In the genomic region with DNA sequence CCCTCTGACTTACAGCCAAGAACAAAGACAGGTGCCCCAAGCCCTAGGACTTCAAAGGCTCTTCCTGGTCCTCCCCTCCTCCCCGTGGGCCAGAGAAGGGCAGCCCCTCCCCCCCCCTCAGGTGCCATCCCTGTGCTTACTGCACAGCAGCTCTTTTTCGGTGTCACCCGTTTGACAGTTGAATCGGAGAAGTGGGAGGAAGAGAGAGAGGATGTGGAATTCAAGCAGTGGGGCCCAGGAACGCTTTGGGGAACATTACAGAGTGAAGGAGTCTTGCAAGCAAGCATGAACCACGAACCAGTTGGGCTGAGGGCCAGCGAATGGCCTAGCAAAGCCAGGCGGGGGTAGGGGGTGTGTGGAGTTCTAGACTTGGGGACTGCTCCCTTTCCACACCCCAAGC, we compare ENCODE assay signal across 10 mouse cellular contexts. TPM values are rescaled to one million over a fixed set of nuclear protein-coding genes. Genes with fewer than 3 reads are reported as not detected.
DNase-seq lines count a peak whose midpoint lies in the region; ATAC-seq lines count a peak whose summit lies in the region.
"Had no signal": no experiment of that assay in that cellular context is flagged by ENCODE, and none has a peak within 500 bp of the region (broad histone marks: within the 10 kb centered on the region; RNA-seq: fewer than 3 reads in every experiment).

No protein-coding gene starts in this region.

- peak; percentile 56 for DNase-seq in CD4-positive, CD25-positive, alpha-beta regulatory T cell, adult 2 months (ENCODE audit: low read depth, low spot score)
- DNase-seq in liver, embryonic 11.5 days (ENCODE audit: low spot score), result no peak
- DNase-seq in liver, result no peak
- DNase-seq in natural killer cell, adult 2 months (ENCODE audit: low spot score in 2 of 2), result no peak
- DNase-seq in kidney, adult 11 months, result no peak
- DNase-seq: right cerebral cortex, postnatal 25 days had no signal

- peak overlapping the region; percentile 86 for H3K27ac ChIP-seq in liver, embryonic 11.5 days (ENCODE audit: low read depth, low read length)
- peak overlapping the region; percentile 28; the same call in 1 of the 2 replicates for H3K27ac ChIP-seq in embryonic facial prominence, embryonic 13.5 days
- peak overlapping the region; percentile 58; the same call in 1 of the 2 replicates for H3K27ac ChIP-seq in stomach, embryonic 16.5 days (ENCODE audit: low read length)
- H3K27ac ChIP-seq: hindbrain, embryonic 14.5 days had no signal

- peak overlapping the region; percentile 72 for H3K4me2 ChIP-seq in liver, embryonic 11.5 days
- H3K4me2 ChIP-seq in embryonic facial prominence, embryonic 13.5 days, result no peak overlapping the region
- no peak overlapping the region for H3K4me2 ChIP-seq in stomach, embryonic 16.5 days (ENCODE audit: low read depth, low read length)
- H3K4me2 ChIP-seq: hindbrain, embryonic 14.5 days had no signal

- peaks cover 3% of the 10 kb centered on the region; the same call in 1 of the 2 replicates for H3K36me3 ChIP-seq in liver, embryonic 11.5 days (ENCODE audit: control insufficient read depth, insufficient read depth, low read length)
- H3K36me3 ChIP-seq in embryonic facial prominence, embryonic 13.5 days, result no peaks in the 10 kb centered on the region
- H3K36me3 ChIP-seq in stomach, embryonic 16.5 days (ENCODE audit: control insufficient read depth, insufficient read depth, low read length), result no peaks in the 10 kb centered on the region

- H3K27me3 ChIP-seq in liver, embryonic 11.5 days (replicated peaks; ENCODE audit: control insufficient read depth, insufficient read depth, low read length), result peaks cover 11% of the 10 kb centered on the region; the same call in 1 of the 2 replicates
- H3K27me3 ChIP-seq in embryonic facial prominence, embryonic 13.5 days, result 0 out of 2 replicates have a peak, but pooled peaks cover 6% of the 10 kb centered on the region
- H3K27me3 ChIP-seq in stomach, embryonic 16.5 days (ENCODE audit: control insufficient read depth, insufficient read depth, low read length), result no peaks in the 10 kb centered on the region

- WGBS in liver, embryonic 11.5 days, result 23% methylated on average over 8 of the region's 8 CpGs
- WGBS in embryonic facial prominence, embryonic 13.5 days, result 53% methylated on average over 8 of the region's 8 CpGs
- WGBS in stomach, embryonic 16.5 days, result 52% methylated on average over 8 of the region's 8 CpGs

- peak overlapping the region; percentile 60; the same call in 1 of the 2 replicates for H3K9ac ChIP-seq in liver, embryonic 11.5 days (ENCODE audit: low read depth, low read length)
- H3K9ac ChIP-seq in embryonic facial prominence, embryonic 13.5 days, result no peak overlapping the region
- H3K9ac ChIP-seq in stomach, embryonic 16.5 days (ENCODE audit: low read length), result no peak overlapping the region
- H3K9ac ChIP-seq: hindbrain, embryonic 14.5 days had no signal

- H3K4me3 ChIP-seq in liver, embryonic 11.5 days (ENCODE audit: low read depth, low read length), result 0 out of 2 replicates have a peak overlapping the region, but pooled peaks have one; percentile 7
- H3K4me3 ChIP-seq in embryonic facial prominence, embryonic 13.5 days, result no peak overlapping the region
- H3K4me3 ChIP-seq in stomach, embryonic 16.5 days (replicated peaks; ENCODE audit: low read length), result no peak overlapping the region

- no peak for ATAC-seq in CD4-positive, CD25-positive, alpha-beta regulatory T cell, adult 4 months
- ATAC-seq in liver, embryonic 11.5 days (replicated peaks; ENCODE audit: low FRiP score), result no peak
- no peak for ATAC-seq in embryonic facial prominence, embryonic 13.5 days (ENCODE audit: insufficient number of reproducible peaks, insufficient read depth, low FRiP score, low TSS enrichment, low read depth)
- ATAC-seq in stomach, embryonic 16.5 days (ENCODE audit: insufficient read depth, low FRiP score), result no peak

- H3K9me3 ChIP-seq in liver, embryonic 11.5 days (ENCODE audit: control insufficient read depth, low read length), result no peaks in the 10 kb centered on the region
- H3K9me3 ChIP-seq in embryonic facial prominence, embryonic 13.5 days, result no peaks in the 10 kb centered on the region
- no peaks in the 10 kb centered on the region for H3K9me3 ChIP-seq in stomach, embryonic 16.5 days (replicated peaks; ENCODE audit: control insufficient read depth, low read length)

- H3K4me1 ChIP-seq in liver, embryonic 11.5 days (replicated peaks; ENCODE audit: control insufficient read depth, insufficient read depth, low read length), result peaks cover 36% of the 10 kb centered on the region
- H3K4me1 ChIP-seq in embryonic facial prominence, embryonic 13.5 days, result peaks cover 53% of the 10 kb centered on the region
- H3K4me1 ChIP-seq in stomach, embryonic 16.5 days (ENCODE audit: control insufficient read depth, insufficient read depth, low read length), result peaks cover 16% of the 10 kb centered on the region

RNA-seq across cellular contexts. Expression of a gene that starts 0.9 kb away (rescaled TPM):
- 100 to 1,000 TPM; 166 to 302 TPM for polyA plus RNA-seq in CD4-positive, CD25-positive, alpha-beta regulatory T cell, adult 4 months (2017; shearing (Covaris generic))
- 42.1 and 43.0 TPM in 2 replicates for polyA plus RNA-seq in liver, embryonic 11.5 days (2014; fragmentation: Nextera tagmentation; extraction: Ambion mirVana)
- polyA plus RNA-seq in embryonic facial prominence, embryonic 13.5 days (2015; fragmentation: Nextera tagmentation; extraction: Ambion mirVana), result 1.5 and 2.2 TPM in 2 replicates
- polyA plus RNA-seq in stomach, embryonic 16.5 days (2015; fragmentation: Nextera tagmentation; extraction: Ambion mirVana), result 1.6 and 2.8 TPM in 2 replicates

RNA-seq across cellular contexts. Expression of a gene that starts 15.1 kb away (rescaled TPM):
- 10 to 100 TPM; 11.5 to 13.8 TPM for polyA plus RNA-seq in CD4-positive, CD25-positive, alpha-beta regulatory T cell, adult 4 months (2017; shearing (Covaris generic))
- polyA plus RNA-seq in liver, embryonic 11.5 days (2014; fragmentation: Nextera tagmentation; extraction: Ambion mirVana), result 25.0 and 28.7 TPM in 2 replicates
- polyA plus RNA-seq in embryonic facial prominence, embryonic 13.5 days (2015; fragmentation: Nextera tagmentation; extraction: Ambion mirVana), result 75.2 and 78.6 TPM in 2 replicates
- polyA plus RNA-seq in stomach, embryonic 16.5 days (2015; fragmentation: Nextera tagmentation; extraction: Ambion mirVana), result 35.3 and 37.6 TPM in 2 replicates

RNA-seq across cellular contexts. Expression of a gene that starts 26.5 kb away (rescaled TPM):
- polyA plus RNA-seq in CD4-positive, CD25-positive, alpha-beta regulatory T cell, adult 4 months (2017; shearing (Covaris generic)), result under 1 TPM in 1 of 2 experiments, not detected in 1; 0.08 TPM
- 0.48 and 0.70 TPM in 2 replicates for polyA plus RNA-seq in liver, embryonic 11.5 days (2014; fragmentation: Nextera tagmentation; extraction: Ambion mirVana)
- polyA plus RNA-seq in embryonic facial prominence, embryonic 13.5 days (2015; fragmentation: Nextera tagmentation; extraction: Ambion mirVana), result 8.3 and 11.5 TPM in 2 replicates
- polyA plus RNA-seq in stomach, embryonic 16.5 days (2015; fragmentation: Nextera tagmentation; extraction: Ambion mirVana), result 1.1 and 1.2 TPM in 2 replicates

RNA-seq across cellular contexts. Expression of a gene that starts 35.9 kb away (rescaled TPM):
- polyA plus RNA-seq in CD4-positive, CD25-positive, alpha-beta regulatory T cell, adult 4 months (2017; shearing (Covaris generic)), result not detected
- not detected in 2 replicates for polyA plus RNA-seq in liver, embryonic 11.5 days (2014; fragmentation: Nextera tagmentation; extraction: Ambion mirVana)
- polyA plus RNA-seq in embryonic facial prominence, embryonic 13.5 days (2015; fragmentation: Nextera tagmentation; extraction: Ambion mirVana), result not detected in 2 replicates
- 0.90 and 1.3 TPM in 2 replicates for polyA plus RNA-seq in stomach, embryonic 16.5 days (2015; fragmentation: Nextera tagmentation; extraction: Ambion mirVana)

Comparison
In these comparisons a context has a peak if more than half of its experiments do, and no peak if none do; other contexts are left out.
1. H3K27ac ChIP-seq: peak in every context shown above with its lines; median percentile 86 in liver, embryonic 11.5 days; 58 in stomach, embryonic 16.5 days; 28 in embryonic facial prominence, embryonic 13.5 days.
2. RNA of a gene that starts 0.9 kb away (polyA plus RNA-seq): 166 to 302 TPM in CD4-positive, CD25-positive, alpha-beta regulatory T cell, adult 4 months and 42.1 to 43.0 TPM in liver, embryonic 11.5 days; 1.6 to 2.8 TPM in stomach, embryonic 16.5 days and 1.5 to 2.2 TPM in embryonic facial prominence, embryonic 13.5 days; every median in the first group is over 10 times any median in the second.